In genomic region chr3:146327537-146328255, GRCm38 (mm10) we compare ENCODE assay signal across 8 mouse cellular contexts.
DNase-seq lines count a peak whose midpoint lies in the region; ATAC-seq and TF ChIP-seq lines count a peak whose summit lies in the region.

No protein-coding gene starts in this region.

- TF ChIP-seq CTCF in spleen, adult 2 months (IDR thresholded peaks at IDR 0.05; ENCODE audit: extremely low read depth, insufficient read depth, insufficient read length, insufficient replicate concordance) = peak; percentile 52; the same call in 1 of the 2 replicates

- no peaks in the 10 kb centered on the region for H3K9me3 ChIP-seq in embryonic facial prominence, embryonic 11.5 days (replicated peaks; ENCODE audit: control insufficient read depth, low read length)
- no peaks in the 10 kb centered on the region for H3K9me3 ChIP-seq in limb, embryonic 13.5 days
- H3K9me3 ChIP-seq in midbrain, embryonic 15.5 days = no peaks in the 10 kb centered on the region

- no peak for TF ChIP-seq POLR2A in spleen, adult 2 months (IDR thresholded peaks at IDR 0.05; ENCODE audit: low read depth, low read length)

- H3K27me3 ChIP-seq in embryonic facial prominence, embryonic 11.5 days (ENCODE audit: control insufficient read depth, insufficient read depth, low read length) = no peaks in the 10 kb centered on the region
- H3K27me3 ChIP-seq in limb, embryonic 13.5 days = no peaks in the 10 kb centered on the region
- H3K27me3 ChIP-seq in midbrain, embryonic 15.5 days (replicated peaks) = no peaks in the 10 kb centered on the region
- H3K27me3 ChIP-seq in spleen, adult 2 months (ENCODE audit: control insufficient read depth, insufficient read depth, low read length) = no peaks in the 10 kb centered on the region

- peak overlapping the region; percentile 65 for H3K9ac ChIP-seq in embryonic facial prominence, embryonic 11.5 days (replicated peaks; ENCODE audit: low read length)
- H3K9ac ChIP-seq in limb, embryonic 13.5 days = peak overlapping the region; percentile 69
- peak overlapping the region; percentile 35 for H3K9ac ChIP-seq in midbrain, embryonic 15.5 days

- H3K36me3 ChIP-seq in embryonic facial prominence, embryonic 11.5 days (replicated peaks; ENCODE audit: control insufficient read depth, insufficient read depth, low read depth, low read length) = no peaks in the 10 kb centered on the region
- H3K36me3 ChIP-seq in limb, embryonic 13.5 days = no peaks in the 10 kb centered on the region
- no peaks in the 10 kb centered on the region for H3K36me3 ChIP-seq in midbrain, embryonic 15.5 days (replicated peaks)
- H3K36me3 ChIP-seq in spleen, adult 2 months (ENCODE audit: control insufficient read depth, insufficient read depth, low read length) = no peaks in the 10 kb centered on the region

- no peaks in the 10 kb centered on the region for H3K4me1 ChIP-seq in embryonic facial prominence, embryonic 11.5 days (ENCODE audit: control insufficient read depth, insufficient read depth, low read length)
- H3K4me1 ChIP-seq in limb, embryonic 13.5 days = peaks cover 22% of the 10 kb centered on the region
- peaks cover 14% of the 10 kb centered on the region for H3K4me1 ChIP-seq in midbrain, embryonic 15.5 days
- no peaks in the 10 kb centered on the region; the same call in 1 of the 2 replicates for H3K4me1 ChIP-seq in spleen, adult 2 months (ENCODE audit: control insufficient read depth, insufficient read depth, insufficient read length)

- H3K27ac ChIP-seq in embryonic facial prominence, embryonic 11.5 days (replicated peaks; ENCODE audit: low read depth, low read length) = no peak overlapping the region
- H3K27ac ChIP-seq in limb, embryonic 13.5 days = no peak overlapping the region
- peak overlapping the region; percentile 74 for H3K27ac ChIP-seq in midbrain, embryonic 15.5 days
- no peak overlapping the region for H3K27ac ChIP-seq in spleen, adult 2 months (ENCODE audit: insufficient read depth, low read length)

- DNase-seq in 3T3-L1 (ENCODE audit: low read depth, low spot score) = peak; percentile 91
- DNase-seq in adrenal gland, postnatal 14 days = peak; percentile 80
- peak; percentile 94 for DNase-seq in embryonic facial prominence, embryonic 11.5 days (ENCODE audit: low spot score)
- peak; percentile 53 for DNase-seq in heart, adult 8-10 months (ENCODE audit: low spot score)
- peak; percentile 78 for DNase-seq in kidney, adult 9 months
- DNase-seq in spleen, adult 2 months (ENCODE audit: low read depth in 1 of 2, low spot score in 2 of 2) = peak; percentile 23 to 51

- ATAC-seq in embryonic facial prominence, embryonic 11.5 days (replicated peaks; ENCODE audit: insufficient number of reproducible peaks, low FRiP score, low TSS enrichment, low read depth) = peak; percentile 70
- ATAC-seq in limb, embryonic 13.5 days (ENCODE audit: low FRiP score, low read depth) = peak; percentile 86
- peak; percentile 93 for ATAC-seq in midbrain, embryonic 15.5 days (replicated peaks)

- peak overlapping the region; percentile 58 for H3K4me2 ChIP-seq in embryonic facial prominence, embryonic 11.5 days (ENCODE audit: low read depth, low read length)
- peak overlapping the region; percentile 74 for H3K4me2 ChIP-seq in limb, embryonic 13.5 days (replicated peaks)
- peak overlapping the region; percentile 49 for H3K4me2 ChIP-seq in midbrain, embryonic 15.5 days

- H3K4me3 ChIP-seq in embryonic facial prominence, embryonic 11.5 days (ENCODE audit: low read depth, low read length) = peak overlapping the region; percentile 25; the same call in 1 of the 2 replicates
- peak overlapping the region; percentile 42 for H3K4me3 ChIP-seq in limb, embryonic 13.5 days
- H3K4me3 ChIP-seq in midbrain, embryonic 15.5 days = peak overlapping the region; percentile 24
- H3K4me3 ChIP-seq in spleen, adult 2 months (ENCODE audit: extremely low read depth, insufficient read depth, insufficient read length) = peak overlapping the region; percentile 50; the same call in 1 of the 2 replicates

- under 1% methylated on average over 13 of the region's 13 CpGs for WGBS in embryonic facial prominence, embryonic 11.5 days
- WGBS in limb, embryonic 13.5 days = under 1% methylated on average over 13 of the region's 13 CpGs
- WGBS in midbrain, embryonic 15.5 days = under 1% methylated on average over 13 of the region's 13 CpGs
- 2% methylated on average over 13 of the region's 13 CpGs for WGBS in spleen, adult 2 months

Comparison
In these comparisons a context has a peak if more than half of its experiments do, and no peak if none do; other contexts are left out.
1. DNase-seq: peak in every context shown above with its lines; median percentile 94 in embryonic facial prominence, embryonic 11.5 days; 91 in 3T3-L1; 80 in adrenal gland, postnatal 14 days; 78 in kidney, adult 9 months; 53 in heart, adult 8-10 months; 37 in spleen, adult 2 months.